Mouse (Mus musculus): ENCODE measurements around the gene Zic4.

Gene Zic4

DNA sequence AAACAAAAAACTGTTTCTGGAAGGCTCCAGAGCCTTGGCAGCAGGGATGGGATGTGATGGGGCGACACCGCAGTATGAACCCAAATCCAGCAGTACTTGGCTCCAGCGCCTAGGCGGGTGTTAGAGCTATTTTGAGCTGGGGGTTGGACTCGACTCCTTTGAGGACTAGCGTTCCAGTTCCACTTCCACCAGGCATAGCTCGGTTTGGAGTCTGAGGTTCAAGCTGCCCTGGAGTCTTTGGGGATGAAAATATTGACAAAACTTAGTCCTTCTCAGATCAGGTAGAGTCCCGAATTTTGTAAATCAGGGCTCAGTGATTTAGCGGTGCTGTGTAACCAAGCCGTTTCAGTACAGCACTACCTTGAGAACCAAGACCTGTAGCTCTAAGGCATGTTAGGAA is 39.3 kb downstream of the Zic4 start:
- no peak for ATAC-seq (ENCODE audit: low TSS enrichment)

DNA sequence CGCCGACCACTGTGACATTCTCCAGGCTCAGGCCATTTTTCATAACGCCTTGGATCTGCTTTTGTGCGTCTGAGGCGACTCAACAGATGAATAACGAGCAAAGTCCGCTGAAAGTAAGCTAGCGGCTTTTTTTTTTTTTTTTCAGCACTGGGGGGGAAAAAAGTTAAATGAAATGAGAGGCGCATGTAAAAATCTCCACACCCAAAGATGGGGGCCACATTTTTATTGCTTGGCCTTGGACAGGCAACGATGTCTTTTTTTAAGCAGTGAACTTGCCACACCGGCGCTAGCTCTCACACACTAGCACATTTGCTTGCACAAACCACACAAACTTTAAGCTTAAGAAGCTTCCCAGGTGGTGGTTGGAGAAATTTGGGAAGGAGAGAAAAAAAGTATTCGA is 42.0 kb downstream of the Zic4 start:
- ATAC-seq (ENCODE audit: low TSS enrichment), result no peak

DNA sequence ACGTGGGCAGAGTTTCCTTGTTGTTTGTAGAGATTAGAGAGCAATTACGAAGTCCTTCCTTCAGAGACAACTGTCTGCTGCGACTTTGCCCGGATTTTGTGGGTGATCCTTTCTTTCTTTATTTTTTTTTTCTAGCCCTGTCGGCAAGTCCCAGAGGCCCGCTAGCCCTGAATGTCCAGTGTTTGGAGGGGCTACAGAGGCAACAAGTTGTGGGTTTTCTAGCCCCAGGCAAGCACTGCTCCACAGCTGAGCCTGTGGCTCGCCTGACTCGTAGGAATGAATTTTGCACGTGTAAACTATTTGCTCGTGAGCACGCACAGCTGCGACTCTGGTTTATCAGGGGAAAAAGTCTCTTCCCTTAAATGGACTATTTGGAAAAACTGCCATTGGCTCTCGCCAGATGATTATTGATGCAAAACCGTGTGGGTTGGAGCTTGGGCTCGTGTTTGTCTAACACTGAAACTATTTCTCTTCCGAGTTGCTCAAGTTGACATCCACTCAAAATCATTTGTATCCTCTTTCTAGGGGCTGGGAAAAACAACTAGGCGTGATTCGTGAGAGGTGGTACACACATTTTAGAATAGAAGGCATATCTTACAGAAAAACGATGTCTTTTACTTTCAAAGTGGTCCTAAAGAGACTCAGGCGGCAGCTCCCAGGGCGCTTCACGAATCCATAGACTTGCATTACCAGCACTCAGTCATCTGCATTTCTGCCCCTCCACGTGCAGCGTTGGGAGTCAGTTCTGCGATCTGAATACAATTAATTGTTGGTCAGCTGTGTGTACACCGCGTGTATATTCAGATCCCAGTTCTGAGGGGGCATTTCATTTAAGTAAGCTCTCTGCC is 42.9 kb downstream of the Zic4 start:
- no peak for ATAC-seq (ENCODE audit: low TSS enrichment)

DNA sequence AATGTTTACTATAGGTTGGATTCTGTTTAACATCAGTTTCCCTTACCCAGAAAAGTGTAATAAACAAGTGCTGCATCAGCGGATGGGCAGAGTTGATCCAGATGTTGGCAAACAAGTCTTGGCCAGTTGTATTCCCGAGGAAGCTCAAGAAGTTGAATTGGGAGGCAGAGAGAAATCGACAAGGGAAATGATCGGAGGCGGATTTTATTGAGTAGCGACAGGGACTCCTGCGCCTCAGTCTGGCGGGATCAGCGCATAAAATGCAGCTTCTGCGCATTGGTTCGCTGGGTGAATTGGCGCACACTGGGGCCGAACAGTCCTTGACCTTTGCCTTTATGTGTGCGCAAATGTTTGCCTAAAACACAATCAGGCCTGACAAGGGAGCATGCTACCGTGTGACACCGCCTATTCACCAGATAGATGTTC is 43.6 kb downstream of the Zic4 start:
- ATAC-seq (ENCODE audit: low TSS enrichment), result no peak

DNA sequence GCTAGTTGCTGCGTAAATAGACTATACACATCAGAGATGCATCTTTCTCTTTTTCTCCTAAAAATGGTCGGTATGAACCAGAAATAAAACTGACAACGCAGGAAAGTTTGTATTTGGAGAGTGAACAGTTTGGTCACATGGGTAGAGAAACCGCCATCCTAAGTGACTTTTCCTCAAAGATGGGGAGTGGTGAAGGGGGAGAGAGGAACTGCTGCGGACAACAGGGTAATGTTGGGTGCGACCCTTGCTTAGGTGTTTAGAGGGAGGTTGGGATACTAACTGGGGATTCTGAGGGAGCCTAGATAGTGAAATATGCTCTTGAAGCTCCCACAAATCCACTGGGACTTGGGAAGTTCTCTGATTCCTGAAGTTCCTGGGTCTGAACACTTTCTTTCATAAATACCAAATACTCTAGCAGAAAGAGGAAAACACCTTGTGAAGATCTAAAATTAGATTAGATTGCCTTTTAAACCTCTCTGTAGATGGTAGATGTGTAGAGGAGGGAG is 44.1 kb downstream of the Zic4 start:
- no peak for ATAC-seq (ENCODE audit: low TSS enrichment)

DNA sequence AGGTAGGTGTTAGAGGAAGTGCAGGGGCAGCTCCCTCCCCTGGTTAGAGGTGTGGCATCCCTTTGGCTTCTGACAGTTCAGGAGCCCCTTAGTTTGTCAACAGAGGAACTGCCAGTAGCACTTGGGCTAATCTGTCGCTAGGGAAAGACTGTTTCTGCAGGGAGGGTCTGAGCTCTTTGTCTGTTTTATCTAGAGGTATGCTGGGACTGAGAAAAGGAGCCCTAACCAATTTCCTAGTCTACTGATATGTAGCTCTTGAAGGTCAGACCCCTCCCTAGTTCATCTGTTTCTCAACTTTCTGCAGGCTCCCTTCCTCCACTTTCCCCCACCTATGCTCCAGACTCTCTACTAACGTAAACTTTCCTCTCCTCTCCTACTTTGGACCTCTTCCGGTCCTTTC is 47.6 kb downstream of the Zic4 start:
- no peak for ATAC-seq (ENCODE audit: low TSS enrichment)

DNA sequence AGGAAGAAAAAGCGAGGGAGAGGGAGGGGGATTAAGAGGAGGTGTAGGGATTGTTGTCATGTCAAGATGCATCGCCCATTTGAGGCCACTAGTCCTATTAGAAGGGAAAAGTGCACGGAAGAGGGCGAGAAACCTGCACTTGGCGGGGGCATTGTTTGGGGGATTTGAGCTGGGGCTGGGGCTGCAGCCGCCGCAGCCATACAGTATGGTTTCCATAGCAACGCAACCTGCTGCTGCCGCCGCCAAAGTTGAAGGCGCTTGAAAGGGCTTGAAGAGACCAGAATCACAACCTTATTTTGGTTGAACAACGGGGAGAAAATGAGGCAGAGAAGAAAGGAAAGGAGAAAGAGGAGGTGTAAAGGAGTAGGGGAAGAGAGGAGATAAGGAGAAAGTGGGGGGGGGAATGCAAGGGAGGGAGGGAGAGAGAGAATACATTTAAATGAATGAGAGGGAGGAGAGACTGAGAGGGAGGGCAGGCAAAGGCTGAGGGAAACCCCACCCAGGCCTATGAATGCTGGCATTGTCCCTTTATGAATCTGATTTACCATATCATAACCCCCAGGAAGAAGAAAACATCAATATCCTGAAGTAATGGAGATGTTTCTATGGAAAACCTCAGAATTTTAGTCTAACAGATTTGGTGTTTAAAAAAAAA is 51.9 kb downstream of the Zic4 start:
- no peak for ATAC-seq (ENCODE audit: low TSS enrichment)

DNA sequence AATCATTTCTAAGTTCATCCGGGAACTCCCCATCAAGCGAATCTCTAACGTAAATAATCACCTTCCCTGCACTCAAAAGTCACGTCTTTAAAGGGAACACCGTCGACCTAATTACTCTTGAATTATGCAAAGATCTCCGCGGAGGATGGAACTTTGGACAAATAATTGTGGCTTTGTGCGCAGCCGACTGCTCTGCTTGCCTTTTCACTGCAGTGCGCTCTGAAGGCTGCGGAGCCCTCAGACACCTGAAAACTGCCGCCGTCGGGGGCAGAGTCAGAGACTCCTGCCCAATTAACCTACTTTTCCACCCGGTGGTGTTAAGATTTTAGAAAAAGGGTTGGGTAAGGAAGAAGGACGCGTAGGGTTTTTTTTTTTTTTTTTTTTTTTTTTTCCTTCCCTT is 58.2 kb downstream of the Zic4 start:
- ATAC-seq (ENCODE audit: low TSS enrichment), result no peak

All from frontal cortex, adult (tissue).